Mouse (Mus musculus) embryonic facial prominence, embryonic 13.5 days (tissue): ENCODE measurements around the gene Mipol1. TPM values are rescaled to one million over a fixed set of nuclear protein-coding genes. Genes with fewer than 3 reads are reported as not detected.

Experiments used
- ATAC-seq: fragments of 200-750 bp; cut with Nextera tagmentation; 2 replicates; pipeline ENCODE4 v1.8.0; 2017; ENCODE audit warnings: low read depth; ENCODE audit not compliant: insufficient number of reproducible peaks, insufficient read depth, low FRiP score, low TSS enrichment
- H3K27ac ChIP-seq: fragments of 300-500 bp; sonication (generic); 2 replicates; pipeline ENCODE4 v1.5.1; 2015; ENCODE audit warnings: moderate library complexity, mild to moderate bottlenecking, inconsistent platforms
- H3K27me3 ChIP-seq: fragments of 300-500 bp; sonication (generic); 2 replicates; pipeline ENCODE4 v1.6.1; 2015; ENCODE audit warnings: mild to moderate bottlenecking, inconsistent platforms
- H3K36me3 ChIP-seq: fragments of 300-500 bp; sonication (generic); 2 replicates; pipeline ENCODE4 v1.6.1; 2015; ENCODE audit warnings: mild to moderate bottlenecking, inconsistent platforms
- H3K4me1 ChIP-seq: fragments of 300-500 bp; sonication (generic); 2 replicates; pipeline ENCODE4 v1.6.1; 2015; ENCODE audit warnings: inconsistent platforms
- H3K4me2 ChIP-seq: fragments of 300-500 bp; sonication (generic); 2 replicates; pipeline ENCODE4 v1.6.1; 2015; ENCODE audit warnings: moderate library complexity, mild to moderate bottlenecking, inconsistent platforms
- H3K4me3 ChIP-seq: fragments of 300-500 bp; sonication (generic); 2 replicates; pipeline ENCODE4 v1.5.1; 2015; ENCODE audit warnings: mild to moderate bottlenecking, inconsistent platforms
- H3K9ac ChIP-seq: fragments of 300-500 bp; sonication (generic); 2 replicates; pipeline ENCODE4 v1.6.1; 2015; ENCODE audit warnings: mild to moderate bottlenecking, inconsistent platforms
- H3K9me3 ChIP-seq: fragments of 300-500 bp; sonication (generic); 2 replicates; pipeline ENCODE4 v1.6.1; 2016; ENCODE audit warnings: inconsistent platforms
- WGBS: fragments of 180-500 bp; shearing (Covaris S2); methylation state at CpG from one replicate; pipeline ENCODE4 v1.1.7; 2015; ENCODE audit warnings: mixed read lengths; 5-methylcytosine and 5-hydroxymethylcytosine counted together
- polyA plus RNA-seq: library from polyadenylated mRNA; unstranded; fragments of >200 nt; fragmentation: Nextera tagmentation; extraction: Ambion mirVana; gene quantifications from 2 replicates; pipeline ENCODE4 v1.2.1, GENCODE M21; 2015

Gene Mipol1
- polyA plus RNA-seq, 1 experiment from 2014 or later = 9.1 TPM

DNA sequence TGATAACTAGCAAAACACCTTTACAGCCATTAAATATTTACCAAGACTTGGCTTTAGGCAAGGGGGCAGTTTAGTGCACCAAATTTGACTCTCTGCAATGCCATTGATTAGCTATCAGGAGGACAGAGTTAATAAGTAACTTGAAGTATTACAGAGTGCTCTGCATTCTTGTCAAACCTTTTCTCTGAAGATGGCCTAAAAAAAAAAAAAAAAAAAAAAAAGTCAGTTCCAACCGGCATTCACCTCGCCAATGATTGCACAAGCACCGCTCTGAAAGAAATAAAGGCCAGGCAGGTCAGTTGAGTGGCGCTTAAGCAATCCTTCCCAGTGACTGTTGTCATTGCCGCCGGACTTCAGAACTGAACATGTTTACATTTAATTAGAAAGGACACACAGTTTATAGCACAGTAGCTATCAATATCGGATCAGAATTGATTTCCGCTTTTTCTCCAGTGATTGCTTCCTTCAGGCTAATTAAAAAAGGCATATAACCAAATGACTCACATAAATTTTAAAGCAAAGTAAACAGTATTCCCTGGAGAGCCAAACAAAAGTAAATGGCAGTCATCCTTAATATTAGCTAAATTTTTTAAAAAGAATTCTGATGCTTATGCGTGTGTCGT is 214.2 kb downstream of the Mipol1 start:
- no peaks in the 10 kb centered on the region for H3K9me3 ChIP-seq
- H3K4me1 ChIP-seq = no peaks in the 10 kb centered on the region
- WGBS = 63% methylated on average over 10 of the region's 10 CpGs
- no peak for ATAC-seq
- H3K4me2 ChIP-seq = no peak overlapping the region
- no peaks in the 10 kb centered on the region for H3K36me3 ChIP-seq
- no peak overlapping the region for H3K27ac ChIP-seq
- no peak overlapping the region for H3K9ac ChIP-seq
- no peak overlapping the region for H3K4me3 ChIP-seq
- H3K27me3 ChIP-seq = no peaks in the 10 kb centered on the region

DNA sequence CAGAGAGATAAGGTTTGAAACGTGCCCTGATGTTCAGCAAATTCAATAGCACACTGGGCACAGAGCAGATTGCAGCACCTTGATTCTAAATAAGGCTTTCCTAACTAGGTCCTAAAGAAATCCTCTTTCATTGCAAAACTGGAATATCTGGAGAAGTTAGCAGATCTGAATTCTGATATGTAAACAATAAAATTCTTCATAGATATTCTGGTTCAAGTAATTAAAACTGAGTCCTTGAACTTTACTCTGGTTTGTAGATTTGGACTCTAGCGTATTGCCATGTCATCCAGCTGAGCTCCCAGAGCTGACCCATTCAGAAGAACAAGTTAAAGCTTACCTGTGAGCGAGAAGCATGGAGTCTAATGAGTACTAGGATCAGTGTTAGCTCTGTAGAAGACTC is 217.1 kb downstream of the Mipol1 start:
- H3K4me3 ChIP-seq = no peak overlapping the region
- WGBS = 81% methylated on average over 3 of the region's 3 CpGs
- no peak overlapping the region for H3K27ac ChIP-seq

DNA sequence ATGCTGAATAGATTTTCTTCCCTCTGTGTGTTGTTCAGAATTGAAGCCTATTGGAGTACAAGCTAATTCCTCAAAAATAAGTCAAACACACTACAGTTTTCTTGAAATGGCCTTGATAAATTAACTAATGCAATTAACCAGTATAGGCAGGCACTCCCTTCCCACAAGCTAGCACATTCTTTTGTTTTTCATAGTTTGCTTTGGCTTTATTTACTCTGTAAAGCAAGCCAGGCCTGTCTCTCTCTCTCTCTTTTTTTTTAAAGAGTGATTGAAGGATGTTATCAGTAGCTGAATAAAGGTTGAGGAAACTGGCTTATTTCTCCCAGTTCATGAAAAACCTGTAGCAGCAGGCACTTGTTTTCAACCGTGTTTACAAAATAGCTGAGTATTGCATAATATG is 219.1 kb downstream of the Mipol1 start:
- H3K9me3 ChIP-seq = no peaks in the 10 kb centered on the region
- no peaks in the 10 kb centered on the region for H3K4me1 ChIP-seq
- H3K27ac ChIP-seq = no peak overlapping the region
- no peaks in the 10 kb centered on the region for H3K36me3 ChIP-seq
- ATAC-seq = no peak
- H3K9ac ChIP-seq = no peak overlapping the region
- H3K4me2 ChIP-seq = no peak overlapping the region
- H3K27me3 ChIP-seq = no peaks in the 10 kb centered on the region
- H3K4me3 ChIP-seq = no peak overlapping the region
- 73% methylated on average over 1 of the region's 1 CpGs for WGBS

More for the DNA sequence above, 217.1 kb downstream of the Mipol1 start:
- Histone ChIP-seq H3K9ac (no peak overlapping the region), H3K36me3 (no peaks in the 10 kb centered on the region), H3K4me2 (no peak overlapping the region), H3K9me3 (no peaks in the 10 kb centered on the region), H3K4me1 (no peaks in the 10 kb centered on the region), H3K27me3 (no peaks in the 10 kb centered on the region)
- ATAC-seq = no peak

DNA sequence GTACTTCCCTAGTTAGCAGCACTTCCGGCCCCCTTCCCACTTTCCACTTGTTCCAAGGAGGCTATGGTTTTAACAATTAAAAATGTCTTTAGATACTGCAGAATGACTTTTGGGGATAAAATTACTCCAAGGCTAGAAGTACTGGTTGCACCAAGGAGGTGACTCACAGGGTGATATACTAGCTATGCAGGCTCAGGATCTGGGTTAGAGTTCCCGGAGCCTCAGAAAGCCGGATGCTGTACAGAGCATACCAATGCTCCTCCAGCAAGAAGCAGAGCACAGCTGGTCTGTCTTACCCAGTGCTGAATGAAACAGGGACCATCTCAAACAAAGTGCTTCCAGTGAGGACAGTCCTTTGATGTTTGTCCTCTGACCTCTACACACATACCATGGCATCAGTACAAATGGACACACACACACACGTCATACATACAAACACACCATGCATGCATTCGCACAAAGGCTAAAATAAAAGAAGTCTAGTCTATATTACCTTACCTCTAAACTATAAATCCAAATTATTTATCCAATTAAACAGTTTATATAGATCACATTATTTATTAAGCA is 219.9 kb downstream of the Mipol1 start:
- H3K4me1 ChIP-seq = no peaks in the 10 kb centered on the region
- H3K9ac ChIP-seq = no peak overlapping the region
- 84% methylated on average over 5 of the region's 5 CpGs for WGBS
- no peak overlapping the region for H3K27ac ChIP-seq
- no peaks in the 10 kb centered on the region for H3K36me3 ChIP-seq
- ATAC-seq = no peak
- H3K9me3 ChIP-seq = no peaks in the 10 kb centered on the region
- H3K27me3 ChIP-seq = no peaks in the 10 kb centered on the region
- H3K4me3 ChIP-seq = no peak overlapping the region
- H3K4me2 ChIP-seq = no peak overlapping the region

DNA sequence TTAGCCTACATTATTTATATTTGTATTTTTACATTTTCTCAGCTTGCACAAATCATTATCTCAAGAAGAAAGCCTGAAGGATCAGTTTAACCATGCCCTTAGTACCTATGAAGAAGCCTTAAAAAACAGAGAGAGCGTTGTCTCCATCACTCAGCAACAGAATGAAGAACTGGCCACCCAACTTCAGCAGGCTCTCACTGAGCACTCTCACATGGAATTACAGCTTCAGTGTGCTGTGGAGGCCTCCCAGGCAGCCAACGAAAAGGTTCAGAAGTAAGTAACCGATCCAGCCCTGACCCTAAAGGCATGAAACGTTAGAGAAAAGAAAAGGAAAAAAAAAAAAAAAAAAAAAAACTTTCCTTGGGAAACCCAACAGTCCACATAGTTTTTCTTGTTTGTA is 226.7 kb downstream of the Mipol1 start:
- Histone ChIP-seq H3K4me2 (no peak overlapping the region), H3K27ac (no peak overlapping the region), H3K9me3 (no peaks in the 10 kb centered on the region), H3K4me3 (no peak overlapping the region), H3K27me3 (no peaks in the 10 kb centered on the region), H3K36me3 (no peaks in the 10 kb centered on the region), H3K4me1 (no peaks in the 10 kb centered on the region), H3K9ac (no peak overlapping the region)
- ATAC-seq = no peak
- WGBS = 28% methylated on average over 4 of the region's 4 CpGs

DNA sequence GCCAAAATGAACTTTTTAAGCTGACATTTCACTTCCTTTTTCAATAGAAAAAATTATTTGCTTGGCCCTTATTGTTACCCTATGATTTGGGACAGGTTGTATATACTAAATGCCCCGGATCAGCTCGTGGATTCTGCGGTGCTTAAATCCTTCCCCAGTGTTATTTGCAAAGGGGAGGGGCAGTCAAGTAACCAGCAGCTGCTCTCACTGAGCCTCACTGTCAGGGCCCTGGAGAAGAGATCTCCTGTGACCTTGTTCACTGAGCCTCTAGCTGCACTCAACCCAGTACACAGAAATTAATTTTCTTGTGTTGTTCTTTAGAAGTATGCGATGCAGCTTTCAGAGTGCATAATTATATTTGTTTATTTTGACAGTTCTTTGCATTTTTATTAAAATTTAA is 227.1 kb downstream of the Mipol1 start:
- no peak overlapping the region for H3K4me2 ChIP-seq
- H3K4me1 ChIP-seq = no peaks in the 10 kb centered on the region
- no peaks in the 10 kb centered on the region for H3K9me3 ChIP-seq
- no peak for ATAC-seq
- WGBS = 37% methylated on average over 4 of the region's 4 CpGs
- no peaks in the 10 kb centered on the region for H3K27me3 ChIP-seq
- H3K27ac ChIP-seq = no peak overlapping the region
- no peaks in the 10 kb centered on the region for H3K36me3 ChIP-seq
- H3K4me3 ChIP-seq = no peak overlapping the region
- H3K9ac ChIP-seq = no peak overlapping the region

DNA sequence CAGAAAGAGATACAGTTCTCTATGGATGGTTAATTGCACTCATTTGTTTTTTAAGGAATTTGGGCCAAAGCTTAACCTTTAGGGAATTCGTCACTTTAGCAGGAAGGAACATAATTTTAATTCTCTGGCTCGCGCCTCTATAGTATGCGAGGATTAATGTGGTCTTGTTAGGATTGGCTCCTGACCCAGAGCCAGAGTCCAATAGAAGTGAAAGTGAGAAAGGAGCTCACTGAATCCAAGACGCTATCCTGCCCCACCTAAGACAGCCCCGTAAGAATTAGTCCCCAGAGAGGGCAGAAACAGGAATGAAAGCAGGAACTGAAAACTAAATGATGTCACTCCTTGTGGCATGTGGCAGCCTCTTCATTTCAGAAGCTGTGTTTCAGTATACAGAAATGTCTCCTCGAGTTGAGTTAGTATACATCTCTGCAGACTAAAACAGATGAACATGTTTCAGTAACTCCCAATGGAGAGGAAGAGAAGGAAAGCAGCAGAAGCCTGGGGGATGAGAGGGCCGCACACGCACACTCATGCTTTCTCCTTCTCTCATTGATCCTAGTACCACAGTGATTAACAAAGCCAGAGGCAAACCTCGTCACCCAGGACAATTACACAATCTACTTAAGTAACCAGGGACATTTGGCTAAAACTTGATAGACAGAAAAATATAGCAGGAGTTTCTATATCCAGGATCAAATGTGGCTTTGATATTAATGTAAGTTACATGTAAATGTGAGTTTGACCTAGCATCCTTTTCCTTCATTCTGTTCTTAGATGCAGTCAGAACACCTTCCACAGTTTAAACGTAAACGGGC is 234.5 kb downstream of the Mipol1 start:
- WGBS = 77% methylated on average over 12 of the region's 12 CpGs
- Histone ChIP-seq H3K9ac (no peak overlapping the region), H3K4me1 (no peaks in the 10 kb centered on the region), H3K4me2 (no peak overlapping the region), H3K27ac (no peak overlapping the region), H3K4me3 (no peak overlapping the region), H3K36me3 (no peaks in the 10 kb centered on the region), H3K9me3 (no peaks in the 10 kb centered on the region), H3K27me3 (no peaks in the 10 kb centered on the region)
- no peak for ATAC-seq

DNA sequence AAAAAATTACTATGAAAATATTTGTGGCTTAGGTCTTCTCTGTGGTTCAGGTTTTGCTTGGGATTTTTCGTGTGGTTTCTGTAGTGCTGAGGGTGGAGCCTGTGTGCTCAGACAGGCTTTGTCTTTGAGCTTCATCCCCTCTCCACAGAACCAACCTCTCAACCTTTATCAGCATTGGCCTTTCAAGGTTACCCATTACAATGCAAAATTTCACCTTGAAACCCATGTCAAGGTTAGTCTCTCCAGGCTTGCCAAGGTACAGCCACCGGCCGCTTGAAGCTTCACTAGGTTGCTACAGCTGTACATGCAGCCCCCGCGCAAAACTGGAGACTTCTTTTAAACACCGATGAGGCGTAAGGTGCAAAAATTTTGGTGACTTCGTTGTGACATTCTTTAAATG is 241.6 kb downstream of the Mipol1 start:
- no peak for ATAC-seq
- H3K27me3 ChIP-seq = no peaks in the 10 kb centered on the region
- H3K9me3 ChIP-seq = no peaks in the 10 kb centered on the region
- no peaks in the 10 kb centered on the region for H3K4me1 ChIP-seq
- H3K9ac ChIP-seq = no peak overlapping the region
- no peak overlapping the region for H3K27ac ChIP-seq
- H3K36me3 ChIP-seq = no peaks in the 10 kb centered on the region
- no peak overlapping the region for H3K4me2 ChIP-seq
- 89% methylated on average over 8 of the region's 8 CpGs for WGBS
- no peak overlapping the region for H3K4me3 ChIP-seq

DNA sequence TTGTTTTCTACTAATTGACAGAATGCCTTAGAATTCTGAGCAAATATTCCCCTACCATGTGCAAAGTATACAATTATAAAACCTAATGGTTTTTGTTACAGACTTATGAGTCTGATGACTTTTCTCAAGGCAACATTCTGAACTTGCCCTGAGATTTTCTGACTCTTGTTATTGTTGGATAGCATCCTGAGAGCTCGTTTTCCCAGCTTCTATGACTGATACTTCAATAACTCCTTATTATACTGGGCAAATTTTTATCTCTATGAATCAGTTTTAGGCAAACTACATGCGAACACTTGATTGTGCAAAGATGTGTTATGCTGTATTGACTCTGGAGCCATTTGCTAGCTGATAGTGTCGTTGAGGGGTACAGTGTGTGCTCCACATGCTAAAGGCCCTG is 246.6 kb downstream of the Mipol1 start:
- no peak for ATAC-seq
- 72% methylated on average over 3 of the region's 3 CpGs for whole genome bisulfite sequencing
- Histone ChIP-seq H3K4me3 (no peak overlapping the region), H3K27me3 (no peaks in the 10 kb centered on the region), H3K27ac (no peak overlapping the region), H3K4me2 (no peak overlapping the region), H3K9me3 (no peaks in the 10 kb centered on the region), H3K9ac (no peak overlapping the region), H3K4me1 (no peaks in the 10 kb centered on the region), H3K36me3 (no peaks in the 10 kb centered on the region)

DNA sequence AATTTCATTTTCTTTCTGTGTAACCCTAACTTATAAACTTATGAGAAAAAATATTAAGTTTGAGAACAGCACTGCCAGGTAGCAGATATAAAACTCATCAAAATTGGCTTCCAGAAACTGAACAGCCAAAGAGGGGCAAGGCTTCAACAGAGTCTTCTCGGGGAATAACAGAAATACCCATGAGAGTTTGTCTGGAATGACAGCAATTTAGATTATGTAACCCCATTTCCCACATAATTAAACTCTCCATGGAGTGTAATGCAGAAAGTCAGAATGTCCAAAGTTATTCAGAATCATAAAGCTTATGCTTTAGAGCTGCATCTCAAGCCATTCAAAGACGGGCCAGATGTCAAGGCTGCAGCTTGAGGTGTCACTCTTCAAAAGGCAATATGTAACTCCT is 251.6 kb downstream of the Mipol1 start:
- no peaks in the 10 kb centered on the region for H3K36me3 ChIP-seq
- H3K9ac ChIP-seq = no peak overlapping the region
- no peak overlapping the region for H3K27ac ChIP-seq
- H3K4me2 ChIP-seq = no peak overlapping the region
- H3K4me3 ChIP-seq = no peak overlapping the region
- no peak for ATAC-seq
- no peaks in the 10 kb centered on the region for H3K9me3 ChIP-seq
- WGBS = 54% methylated on average over 2 of the region's 2 CpGs
- no peaks in the 10 kb centered on the region for H3K27me3 ChIP-seq
- no peaks in the 10 kb centered on the region for H3K4me1 ChIP-seq

DNA sequence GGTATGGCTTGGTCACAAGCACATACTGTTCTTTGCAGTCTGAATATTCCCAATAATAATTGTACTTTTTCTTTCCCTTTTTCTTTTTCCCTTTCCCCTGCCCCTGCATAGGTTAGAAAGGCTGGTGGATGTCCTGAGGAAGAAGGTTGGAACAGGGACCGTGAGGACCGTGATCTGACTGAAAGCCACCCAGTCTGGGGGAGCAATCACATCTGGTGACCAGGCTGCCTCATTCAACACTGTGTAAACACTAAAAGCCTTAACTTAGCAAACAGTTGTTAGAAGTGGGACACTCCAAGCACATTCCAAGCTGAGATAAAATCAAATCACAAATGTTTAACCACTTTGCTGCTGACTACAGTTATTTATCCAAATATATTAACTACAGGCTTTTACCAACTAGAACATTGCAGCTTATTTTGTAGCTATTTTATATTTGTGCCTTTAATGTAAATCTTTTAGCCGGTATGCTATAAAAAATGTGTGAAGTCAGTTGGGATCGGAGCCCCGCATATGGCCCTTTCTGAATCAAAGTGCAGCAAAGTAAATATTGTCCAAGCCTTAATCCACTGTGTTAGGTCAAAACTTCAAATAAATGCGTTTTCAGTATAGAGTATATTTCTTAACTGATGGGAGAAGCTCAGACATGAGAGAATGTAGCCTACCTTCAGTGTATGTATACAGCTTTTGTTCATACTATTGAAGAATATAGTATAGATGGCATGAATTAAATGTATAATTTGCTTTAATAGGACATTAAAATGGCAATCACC is 266.3 kb downstream of the Mipol1 start:
- Histone ChIP-seq H3K9me3 (no peaks in the 10 kb centered on the region), H3K4me1 (no peaks in the 10 kb centered on the region), H3K9ac (no peak overlapping the region), H3K36me3 (no peaks in the 10 kb centered on the region), H3K4me3 (no peak overlapping the region), H3K4me2 (no peak overlapping the region), H3K27ac (no peak overlapping the region), H3K27me3 (no peaks in the 10 kb centered on the region)
- WGBS = 65% methylated on average over 6 of the region's 6 CpGs
- ATAC-seq = no peak
